Mouse (Mus musculus) embryonic facial prominence, embryonic 11.5 days (tissue): ENCODE measurements around the gene Cfap61. TPM values are rescaled to one million over a fixed set of nuclear protein-coding genes. Genes with fewer than 3 reads are reported as not detected.

Experiments
- ATAC-seq: fragments of 200-750 bp; cut with Nextera tagmentation; replicated peaks from 2 replicates; pipeline ENCODE4 v1.8.0; 2017; ENCODE audit warnings: low read depth; ENCODE audit not compliant: insufficient number of reproducible peaks, low FRiP score, low TSS enrichment
- DNase-seq: peaks from one replicate; pipeline ENCODE4 v3.0.0-alpha.2; 2015; ENCODE audit warnings: low spot score
- H3K27ac ChIP-seq: fragments of 300-500 bp; sonication (generic); replicated peaks from 2 replicates; pipeline ENCODE4 v1.5.1; 2014; ENCODE audit warnings: mild to moderate bottlenecking, low read depth, low read length, control low read depth
- H3K27me3 ChIP-seq: fragments of 300-500 bp; sonication (generic); 2 replicates; pipeline ENCODE4 v1.6.1; 2014; ENCODE audit warnings: mild to moderate bottlenecking, low read length, moderate library complexity, mixed read lengths; ENCODE audit not compliant: control insufficient read depth, insufficient read depth
- H3K36me3 ChIP-seq: fragments of 300-500 bp; sonication (generic); replicated peaks from 2 replicates; pipeline ENCODE4 v1.6.1; 2014; ENCODE audit warnings: low read depth, mild to moderate bottlenecking, low read length, moderate library complexity, mixed read lengths; ENCODE audit not compliant: control insufficient read depth, insufficient read depth
- H3K4me1 ChIP-seq: fragments of 300-500 bp; sonication (generic); 2 replicates; pipeline ENCODE4 v1.6.1; 2014; ENCODE audit warnings: low read length, mixed read lengths; ENCODE audit not compliant: control insufficient read depth, insufficient read depth
- H3K4me2 ChIP-seq: fragments of 300-500 bp; sonication (generic); 2 replicates; pipeline ENCODE4 v1.6.1; 2014; ENCODE audit warnings: low read depth, mild to moderate bottlenecking, control low read depth, low read length, moderate library complexity
- H3K4me3 ChIP-seq: fragments of 300-500 bp; sonication (generic); 2 replicates; pipeline ENCODE4 v1.5.1; 2014; ENCODE audit warnings: low read depth, low read length, control low read depth
- H3K9ac ChIP-seq: fragments of 300-500 bp; sonication (generic); replicated peaks from 2 replicates; pipeline ENCODE4 v1.6.1; 2014; ENCODE audit warnings: mild to moderate bottlenecking, control low read depth, low read length
- H3K9me3 ChIP-seq: fragments of 300-500 bp; sonication (generic); replicated peaks from 2 replicates; pipeline ENCODE4 v1.6.1; 2016; ENCODE audit warnings: mild to moderate bottlenecking, low read length, inconsistent platforms, mixed read lengths; ENCODE audit not compliant: control insufficient read depth
- WGBS: fragments of 180-500 bp; shearing (Covaris S2); extraction: QIAGEN DNeasy Blood & Tissue Kit; methylation state at CpG from one replicate; pipeline ENCODE4 v1.1.7; 2014; 5-methylcytosine and 5-hydroxymethylcytosine counted together
- polyA plus RNA-seq: library from polyadenylated mRNA; unstranded; fragments of >200 nt; fragmentation: Nextera tagmentation; extraction: Ambion mirVana; gene quantifications from 2 replicates; pipeline ENCODE4 v1.2.1, GENCODE M21; 2014

The Cfap61 gene
- polyA plus RNA-seq, 1 experiment from 2014 or later: 0.38 TPM

DNA sequence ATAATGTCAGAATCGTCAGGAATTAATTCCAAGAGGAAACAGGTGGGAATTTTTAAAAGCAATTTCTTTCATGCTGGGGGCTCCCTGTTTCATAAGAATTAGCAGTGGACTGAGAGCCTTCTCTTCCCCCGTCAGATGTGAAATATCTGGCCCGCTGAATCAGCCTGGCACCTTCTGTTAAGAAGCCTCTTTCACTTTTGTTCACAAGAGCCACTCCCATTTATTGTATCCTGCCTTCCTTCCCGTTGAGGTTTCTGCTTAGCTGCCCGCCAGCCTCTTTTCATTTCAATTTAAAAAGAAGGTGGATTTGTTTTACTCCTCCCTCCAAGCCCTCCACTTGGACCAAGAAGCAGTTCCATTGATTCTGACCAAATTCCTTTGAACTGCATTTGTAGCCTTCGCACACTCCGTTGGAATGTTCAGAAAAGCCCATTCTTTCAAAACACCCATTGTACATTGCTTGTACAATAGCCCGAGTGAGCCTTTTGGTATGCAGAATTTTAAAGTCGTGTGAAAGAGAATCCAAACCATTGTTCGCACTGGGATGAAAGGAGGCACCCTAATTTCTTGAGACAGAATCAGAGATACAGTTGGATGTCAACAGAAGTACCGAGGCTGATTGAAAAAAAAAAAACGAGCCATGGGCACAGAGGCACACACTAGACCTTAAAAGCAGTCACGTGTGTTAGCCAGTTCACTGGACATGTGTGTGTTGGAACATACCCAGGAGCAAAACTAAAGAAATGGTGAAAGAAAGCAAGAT, 127.9 kb downstream of the Cfap61 start:
- no peak overlapping the region for H3K4me2 ChIP-seq
- H3K4me3 ChIP-seq: no peak overlapping the region
- H3K27ac ChIP-seq: no peak overlapping the region
- H3K4me1 ChIP-seq: peaks cover 2% of the 10 kb centered on the region; the same call in 1 of the 2 replicates
- no peak overlapping the region for H3K9ac ChIP-seq
- 21% methylated on average over 13 of the region's 13 CpGs for WGBS
- DNase-seq: peak; percentile 42
- ATAC-seq: peak; percentile 47; the same call in 1 of the 2 replicates
- no peaks in the 10 kb centered on the region for H3K9me3 ChIP-seq
- H3K27me3 ChIP-seq: no peaks in the 10 kb centered on the region
- H3K36me3 ChIP-seq: no peaks in the 10 kb centered on the region

GRCm38 (mm10) chr2:146063093-146064074, 128.8 kb downstream of the Cfap61 start:
- 38% methylated on average over 11 of the region's 11 CpGs for WGBS
- Histone ChIP-seq H3K27ac (no peak overlapping the region), H3K4me1 (peaks cover 2% of the 10 kb centered on the region; the same call in 1 of the 2 replicates), H3K9ac (no peak overlapping the region), H3K4me2 (no peak overlapping the region), H3K9me3 (no peaks in the 10 kb centered on the region), H3K36me3 (no peaks in the 10 kb centered on the region), H3K4me3 (no peak overlapping the region), H3K27me3 (no peaks in the 10 kb centered on the region)
- peak; percentile 22; the same call in 1 of the 2 replicates for ATAC-seq
- no peak for DNase-seq

DNA sequence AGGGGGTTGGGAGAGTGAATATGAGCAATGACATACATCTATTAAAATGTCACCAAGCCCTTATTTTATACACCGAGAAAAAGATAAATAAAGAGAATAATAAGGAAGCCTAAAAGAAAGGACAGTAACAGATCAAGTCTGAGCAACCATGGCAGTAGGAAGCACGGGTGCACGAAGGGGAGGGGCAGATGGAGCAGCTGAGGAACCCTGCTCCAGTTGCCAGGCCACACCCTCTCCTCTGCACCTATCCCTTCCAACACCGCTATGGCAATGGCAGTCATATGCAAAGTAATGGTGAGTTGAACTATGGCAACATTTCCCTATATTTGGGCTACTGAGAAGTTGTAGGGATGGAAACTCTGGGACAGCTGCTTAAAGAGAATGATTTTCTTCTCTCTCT, 132.8 kb downstream of the Cfap61 start:
- no peaks in the 10 kb centered on the region for H3K27me3 ChIP-seq
- no peak overlapping the region for H3K27ac ChIP-seq
- peaks cover 2% of the 10 kb centered on the region; the same call in 1 of the 2 replicates for H3K4me1 ChIP-seq
- DNase-seq: no peak
- no peak overlapping the region for H3K9ac ChIP-seq
- no peaks in the 10 kb centered on the region for H3K9me3 ChIP-seq
- H3K4me2 ChIP-seq: no peak overlapping the region
- 47% methylated on average over 4 of the region's 4 CpGs for WGBS
- no peak for ATAC-seq
- H3K4me3 ChIP-seq: no peak overlapping the region
- H3K36me3 ChIP-seq: no peaks in the 10 kb centered on the region

- no peaks in the 10 kb centered on the region for H3K27me3 ChIP-seq
- DNase-seq: no peak
- no peak overlapping the region for H3K4me2 ChIP-seq
- no peak for ATAC-seq
- H3K36me3 ChIP-seq: no peaks in the 10 kb centered on the region
- no peak overlapping the region for H3K9ac ChIP-seq
- no peaks in the 10 kb centered on the region for H3K9me3 ChIP-seq
- no peak overlapping the region for H3K4me3 ChIP-seq
- 30% methylated on average over 6 of the region's 6 CpGs for WGBS
- no peaks in the 10 kb centered on the region for H3K4me1 ChIP-seq
- H3K27ac ChIP-seq: no peak overlapping the region
Measured at GRCm38 (mm10) chr2:146073300-146073699, 138.7 kb downstream of the Cfap61 start.

DNA sequence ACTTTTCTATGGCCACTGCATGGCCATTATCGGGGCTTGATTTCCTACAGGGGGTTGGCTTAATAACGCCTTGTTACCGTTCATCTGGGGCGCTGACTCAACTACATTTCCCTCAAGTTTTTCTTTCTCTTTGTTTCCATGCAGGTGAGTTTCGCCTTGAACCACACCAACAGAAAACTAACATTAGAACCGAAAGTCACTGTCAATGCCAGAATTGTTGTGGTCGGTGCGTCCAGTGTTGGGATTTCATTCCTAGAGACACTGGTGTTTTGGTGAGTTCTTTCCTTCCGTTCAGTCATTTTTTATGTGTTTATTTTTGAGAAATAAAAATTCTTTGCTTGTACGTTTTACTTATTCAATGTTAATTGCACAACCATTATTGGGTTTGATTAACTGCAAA, 142.5 kb downstream of the Cfap61 start:
- Histone ChIP-seq H3K27ac (no peak overlapping the region), H3K9me3 (no peaks in the 10 kb centered on the region), H3K4me3 (no peak overlapping the region), H3K4me2 (no peak overlapping the region), H3K9ac (no peak overlapping the region), H3K36me3 (no peaks in the 10 kb centered on the region), H3K27me3 (no peaks in the 10 kb centered on the region), H3K4me1 (no peaks in the 10 kb centered on the region)
- 94% methylated on average over 10 of the region's 10 CpGs for WGBS
- DNase-seq: no peak
- no peak for ATAC-seq

GRCm38 (mm10) chr2:146080282-146080681, 145.7 kb downstream of the Cfap61 start:
- H3K4me3 ChIP-seq: no peak overlapping the region
- H3K9ac ChIP-seq: no peak overlapping the region
- H3K36me3 ChIP-seq: no peaks in the 10 kb centered on the region
- WGBS: 86% methylated on average over 4 of the region's 4 CpGs
- ATAC-seq: no peak
- H3K4me1 ChIP-seq: no peaks in the 10 kb centered on the region
- H3K9me3 ChIP-seq: no peaks in the 10 kb centered on the region
- H3K27me3 ChIP-seq: no peaks in the 10 kb centered on the region
- no peak for DNase-seq
- no peak overlapping the region for H3K4me2 ChIP-seq
- no peak overlapping the region for H3K27ac ChIP-seq

- Histone ChIP-seq H3K36me3 (no peaks in the 10 kb centered on the region), H3K4me2 (no peak overlapping the region), H3K27me3 (no peaks in the 10 kb centered on the region), H3K9ac (no peak overlapping the region), H3K27ac (no peak overlapping the region), H3K4me1 (no peaks in the 10 kb centered on the region), H3K4me3 (no peak overlapping the region), H3K9me3 (no peaks in the 10 kb centered on the region)
- WGBS: 43% methylated on average over 6 of the region's 6 CpGs
- ATAC-seq: peak; percentile 48; the same call in 1 of the 2 replicates
- DNase-seq: peak; percentile 38
Measured at GRCm38 (mm10) chr2:146083326-146083871, 148.8 kb downstream of the Cfap61 start.
